9 mouse cellular contexts compared by ENCODE assay signal in genomic region chr5:27737168-27737567, GRCm38 (mm10). TPM values are rescaled to one million over a fixed set of nuclear protein-coding genes. Genes with fewer than 3 reads are reported as not detected.
DNase-seq lines count a peak whose midpoint lies in the region; ATAC-seq and TF ChIP-seq lines count a peak whose summit lies in the region.
"Had no signal": no experiment of that assay in that cellular context is flagged by ENCODE, and none has a peak within 500 bp of the region (broad histone marks: within the 10 kb centered on the region; RNA-seq: fewer than 3 reads in every experiment).

No protein-coding gene starts in this region.

- TF ChIP-seq EP300 in stomach, postnatal 0 days (optimal IDR thresholded peaks at IDR 0.05): no peak

- H3K27me3 ChIP-seq in heart, embryonic 15.5 days: no peaks in the 10 kb centered on the region
- no peaks in the 10 kb centered on the region for H3K27me3 ChIP-seq in stomach, postnatal 0 days (ENCODE audit: control insufficient read depth, insufficient read depth, low read length)
- H3K27me3 ChIP-seq: liver, embryonic 15.5 days had no signal

- no peak overlapping the region for H3K9ac ChIP-seq in heart, embryonic 15.5 days
- no peak overlapping the region for H3K9ac ChIP-seq in stomach, postnatal 0 days (ENCODE audit: low read length)
- H3K9ac ChIP-seq: liver, embryonic 15.5 days had no signal

- no peaks in the 10 kb centered on the region for H3K4me1 ChIP-seq in heart, embryonic 15.5 days (replicated peaks)
- H3K4me1 ChIP-seq in stomach, postnatal 0 days (replicated peaks; ENCODE audit: control insufficient read depth, insufficient read depth): no peaks in the 10 kb centered on the region
- H3K4me1 ChIP-seq: liver, embryonic 15.5 days had no signal

- WGBS in heart, embryonic 15.5 days: 9% methylated on average over 3 of the region's 3 CpGs
- 8% methylated on average over 3 of the region's 3 CpGs for WGBS in stomach, postnatal 0 days

- DNase-seq in adrenal gland, adult (ENCODE audit: inconsistent age in 2 of 2, low spot score in 1 of 2): peak; percentile 42 to 73
- no peak for DNase-seq in adrenal gland, adult 8-10 months
- peak; percentile 32 for DNase-seq in urinary bladder, postnatal 14 days (ENCODE audit: low spot score)
- DNase-seq in urinary bladder, postnatal 10 days (ENCODE audit: low spot score): no peak
- peak; percentile 43 to 66 for DNase-seq in kidney, postnatal 25 days
- peak; percentile 77 for DNase-seq in stomach, postnatal 0 days (ENCODE audit: low spot score)

- no peak overlapping the region for H3K27ac ChIP-seq in heart, embryonic 15.5 days
- no peak overlapping the region for H3K27ac ChIP-seq in stomach, postnatal 0 days (replicated peaks)
- H3K27ac ChIP-seq: liver, embryonic 15.5 days had no signal

- H3K4me2 ChIP-seq in heart, embryonic 15.5 days: no peak overlapping the region
- no peak overlapping the region for H3K4me2 ChIP-seq in stomach, postnatal 0 days (replicated peaks; ENCODE audit: low read depth)
- H3K4me2 ChIP-seq: liver, embryonic 15.5 days had no signal

- H3K9me3 ChIP-seq in heart, embryonic 15.5 days (replicated peaks): no peaks in the 10 kb centered on the region
- H3K9me3 ChIP-seq in stomach, postnatal 0 days (ENCODE audit: control insufficient read depth, low read length): no peaks in the 10 kb centered on the region
- H3K9me3 ChIP-seq: liver, embryonic 15.5 days had no signal

- no peak overlapping the region for H3K4me3 ChIP-seq in heart, embryonic 15.5 days
- no peak overlapping the region for H3K4me3 ChIP-seq in stomach, postnatal 0 days (ENCODE audit: low read depth, low read length)
- H3K4me3 ChIP-seq: liver, embryonic 15.5 days had no signal

- peaks cover 9% of the 10 kb centered on the region for H3K36me3 ChIP-seq in heart, embryonic 15.5 days
- 0 out of 2 replicates have a peak, but pooled peaks cover 5% of the 10 kb centered on the region for H3K36me3 ChIP-seq in stomach, postnatal 0 days (ENCODE audit: control insufficient read depth, insufficient read depth, low read length)

- 0 out of 2 replicates have a peak, but pooled peaks have one; percentile 49 for ATAC-seq in heart, embryonic 15.5 days (replicated peaks; ENCODE audit: insufficient number of reproducible peaks, insufficient read depth, low FRiP score, low read depth)
- peak; percentile 97 for ATAC-seq in megakaryocyte progenitor cell, adult 5-6 weeks (replicated peaks; ENCODE audit: poor library complexity)
- peak; percentile 77 for ATAC-seq in stomach, postnatal 0 days (ENCODE audit: low FRiP score, low TSS enrichment)

- TF ChIP-seq CTCF in stomach, postnatal 0 days (IDR thresholded peaks at IDR 0.05; ENCODE audit: low read depth): peak; percentile 76

RNA-seq across cellular contexts. Expression of gene Paxip1, which starts 54.3 kb away (rescaled TPM):
- total RNA-seq in adrenal gland, adult 8-10 months (2022): 10 to 100 TPM; 25.3 to 35.3 (median 27.8) TPM
- 13.3 and 18.5 TPM in 2 replicates for polyA plus RNA-seq in heart, embryonic 15.5 days (2015; fragmentation: Nextera tagmentation; extraction: Ambion mirVana)
- 34.6 and 35.0 TPM in 2 replicates for total RNA-seq in megakaryocyte progenitor cell, adult 5-6 weeks (2015)
- total RNA-seq in megakaryocyte progenitor cell, adult 5-6 weeks (2017): 25.3 and 31.2 TPM in 2 replicates
- 7.9 and 9.3 TPM in 2 replicates for polyA plus RNA-seq in stomach, postnatal 0 days (2015; fragmentation: Nextera tagmentation; extraction: Ambion mirVana)

Comparison
In these comparisons a context has a peak if more than half of its experiments do, and no peak if none do; other contexts are left out.
1. DNase-seq: peak in adrenal gland, adult (2 of 2), urinary bladder, postnatal 14 days (single experiment), kidney, postnatal 25 days (2 of 2) and stomach, postnatal 0 days (single experiment); none in adrenal gland, adult 8-10 months (single experiment) and urinary bladder, postnatal 10 days (single experiment).
2. Peak in every context shown above with its lines, with median percentiles within 50 percentile points of each other: ATAC-seq.